Mouse (Mus musculus) right cerebral cortex, postnatal 36 days (tissue): ENCODE data around the gene Gpr19.

Experiments used
- DNase-seq, 2 experiments: peaks; one replicate each; pipeline ENCODE4 v3.0.0; 2022; ENCODE audit warnings: low spot score in 2 of 2, mixed read lengths in 1 of 2

The Gpr19 gene

DNA sequence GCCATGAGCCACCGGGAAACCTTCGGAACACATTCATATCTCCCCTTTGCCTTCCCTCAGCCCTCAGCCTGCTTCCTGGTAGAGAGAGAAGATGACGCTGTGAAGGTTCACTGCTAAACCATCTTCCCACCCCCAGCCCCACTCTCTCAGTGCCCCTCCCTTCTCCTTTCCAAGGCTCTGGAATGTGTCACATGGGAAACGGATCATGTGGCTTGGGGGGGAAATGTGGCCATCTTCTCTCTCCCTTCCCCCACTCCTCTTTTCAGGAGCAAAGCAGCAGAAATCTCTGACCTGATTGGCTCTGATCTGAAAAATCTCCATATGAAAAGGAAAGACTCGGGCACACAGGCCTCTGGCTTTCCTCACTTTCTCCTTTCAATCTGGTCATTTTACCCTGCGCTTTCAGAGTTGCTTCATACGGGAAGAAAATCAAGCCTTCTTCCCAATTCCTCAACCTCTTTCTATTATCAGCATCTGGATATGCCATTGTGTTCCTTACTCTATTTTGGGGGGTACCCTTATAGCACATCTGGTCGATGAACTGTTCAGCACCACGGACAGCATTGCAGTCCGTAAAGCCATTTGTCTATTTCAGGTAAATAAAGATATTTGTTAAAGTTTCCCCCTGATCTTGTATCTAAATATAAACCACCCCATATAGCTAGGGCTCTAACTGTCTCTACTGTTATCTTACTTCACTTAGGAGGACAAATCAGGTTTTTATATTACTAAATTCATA is 10.5 kb downstream of the Gpr19 start:
- DNase-seq: peak; percentile 85 to 90

DNA sequence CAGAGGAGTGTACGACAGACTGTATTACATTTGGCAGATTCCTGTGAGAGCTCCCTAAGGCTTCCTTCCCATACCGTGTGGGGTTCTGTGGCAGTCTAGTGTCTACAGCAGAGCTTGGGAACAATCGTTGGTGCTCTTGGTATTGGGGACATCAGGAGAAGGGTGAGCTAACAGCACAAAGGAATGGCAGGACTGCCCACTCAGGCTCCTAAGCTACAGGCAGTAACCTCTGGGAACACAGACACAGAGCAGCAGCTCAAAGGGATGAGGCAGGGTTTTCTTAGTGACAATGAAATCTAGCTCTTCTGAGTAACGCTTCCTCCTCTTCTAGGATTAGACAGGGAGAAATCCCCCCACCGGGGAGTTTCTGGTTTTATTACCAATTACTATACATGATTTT is 11.4 kb downstream of the Gpr19 start:
- no peak for DNase-seq

DNA sequence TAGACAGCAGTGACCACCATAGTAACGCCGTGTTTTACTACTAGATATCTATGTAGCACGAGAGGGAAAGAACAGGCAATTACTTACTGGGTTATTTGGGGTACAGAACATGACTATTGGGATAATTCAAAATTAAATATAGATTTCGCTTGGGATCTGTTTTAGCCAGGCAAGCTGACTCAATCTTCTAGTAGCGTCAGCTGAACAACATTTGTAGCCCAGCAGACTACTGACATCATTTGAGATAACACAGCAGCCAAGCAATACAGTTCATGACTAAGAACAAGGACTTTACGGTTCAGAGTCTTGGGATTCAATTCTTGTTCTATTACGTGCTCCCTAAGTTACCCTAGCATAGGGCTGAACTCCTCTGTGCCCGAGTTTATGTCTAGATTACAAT is 11.9 kb downstream of the Gpr19 start:
- DNase-seq: no peak

DNA sequence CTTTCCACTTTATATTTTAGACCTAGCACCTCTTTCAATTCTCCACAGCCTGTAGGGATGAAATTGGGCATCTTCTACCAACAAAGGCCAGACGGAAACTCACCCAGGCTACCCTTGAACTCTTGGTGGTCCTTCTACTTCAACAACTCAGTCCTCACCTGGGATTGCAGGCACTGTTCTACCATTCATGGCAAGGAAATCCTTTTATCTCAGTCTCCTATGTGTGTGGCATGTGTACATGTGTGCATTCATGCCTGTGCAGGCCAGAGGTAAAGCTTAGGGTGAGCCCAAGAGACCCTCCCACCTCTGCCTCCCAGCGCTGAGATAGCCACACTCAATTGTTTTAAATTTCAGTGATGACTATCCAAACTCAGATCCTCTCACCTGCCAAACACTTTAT is 12.9 kb downstream of the Gpr19 start:
- no peak for DNase-seq

DNA sequence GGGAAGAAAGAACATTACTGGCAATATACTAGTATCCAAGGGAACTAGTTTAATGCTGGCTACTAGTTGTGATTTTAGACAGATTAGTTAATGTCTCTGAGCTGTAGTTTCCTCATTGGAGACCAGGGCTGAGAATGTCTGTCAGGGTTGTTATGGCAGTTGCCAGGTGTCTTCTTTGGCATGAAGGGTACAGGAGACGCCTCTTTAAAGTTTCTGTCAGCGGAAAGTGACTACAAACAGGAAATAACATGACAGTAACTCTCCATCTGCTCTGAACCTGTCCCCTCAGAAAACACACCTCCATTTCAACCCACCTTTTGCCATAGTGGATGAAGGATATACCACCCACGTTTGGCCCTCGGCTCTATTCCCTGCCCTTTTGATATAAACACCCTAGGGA is 14.7 kb downstream of the Gpr19 start:
- no peak for DNase-seq

GRCm38 (mm10) chr6:134880046-134880445 is 18.3 kb downstream of the Gpr19 start:
- no peak for DNase-seq

- no peak for DNase-seq
Observed at GRCm38 (mm10) chr6:134879556-134879955, 18.8 kb downstream of the Gpr19 start.

DNA sequence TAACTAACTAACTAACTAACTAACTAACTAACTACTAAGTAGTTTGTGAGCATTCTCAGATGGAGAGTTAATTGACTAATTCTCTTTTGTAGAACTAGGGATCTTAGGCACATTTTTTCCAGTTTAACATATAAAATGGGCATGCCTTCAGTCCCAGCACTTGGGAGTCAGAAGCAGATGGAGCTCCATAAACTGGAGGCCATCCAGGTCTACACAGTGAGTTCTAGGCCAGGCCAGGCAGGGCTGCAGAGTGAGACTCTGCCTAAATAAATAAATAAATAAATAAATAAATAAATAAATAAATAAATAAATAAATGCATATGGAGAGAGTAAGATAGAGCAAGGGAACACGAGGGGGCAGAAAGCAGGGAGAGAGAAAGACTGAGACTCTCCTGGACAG is 20.5 kb downstream of the Gpr19 start:
- no peak for DNase-seq

- no peak for DNase-seq
Observed at GRCm38 (mm10) chr6:134877276-134877675, 21.1 kb downstream of the Gpr19 start.

- no peak for DNase-seq
Observed at GRCm38 (mm10) chr6:134876795-134877194, 21.6 kb downstream of the Gpr19 start.

DNA sequence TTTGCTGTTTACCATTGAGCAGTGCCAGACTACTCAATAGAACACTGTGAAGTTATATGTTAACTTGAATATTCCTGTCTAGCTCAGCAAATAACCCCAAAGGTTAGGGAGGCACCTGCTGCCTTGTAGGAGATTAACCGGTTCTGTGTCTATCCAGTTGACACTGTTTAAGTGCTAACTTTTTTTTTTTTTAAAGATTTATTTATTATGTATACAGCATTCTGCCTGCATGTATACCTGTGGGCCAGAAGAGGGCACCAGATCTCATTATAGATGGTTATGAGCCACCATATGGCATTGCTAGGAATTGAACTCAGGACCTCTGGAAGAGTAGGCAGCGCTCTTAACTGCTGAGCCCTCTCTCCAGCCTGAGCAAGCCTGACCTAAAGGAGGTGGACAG is 25.4 kb downstream of the Gpr19 start:
- no peak for DNase-seq

GRCm38 (mm10) chr6:134872236-134872635 is 26.1 kb downstream of the Gpr19 start:
- no peak for DNase-seq

DNA sequence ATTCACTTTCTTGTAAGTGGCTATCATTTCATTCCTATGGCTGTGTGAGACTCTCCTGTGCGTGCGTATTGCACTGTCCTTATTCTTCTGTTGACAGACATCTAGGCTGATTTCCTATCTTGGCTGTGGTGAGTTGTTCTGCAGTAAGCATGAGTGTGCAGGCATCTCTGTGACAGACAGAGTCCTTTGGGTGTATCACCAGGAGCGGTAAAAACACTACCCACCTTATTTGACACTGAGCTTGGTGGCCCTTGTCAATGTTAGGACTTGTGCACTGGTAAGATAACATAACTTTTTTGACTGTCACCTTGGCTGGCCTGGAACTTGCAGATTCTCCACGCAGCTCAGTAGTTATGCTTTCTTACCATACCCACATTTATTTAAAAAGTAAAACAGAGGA is 27.5 kb downstream of the Gpr19 start:
- DNase-seq: no peak

DNA sequence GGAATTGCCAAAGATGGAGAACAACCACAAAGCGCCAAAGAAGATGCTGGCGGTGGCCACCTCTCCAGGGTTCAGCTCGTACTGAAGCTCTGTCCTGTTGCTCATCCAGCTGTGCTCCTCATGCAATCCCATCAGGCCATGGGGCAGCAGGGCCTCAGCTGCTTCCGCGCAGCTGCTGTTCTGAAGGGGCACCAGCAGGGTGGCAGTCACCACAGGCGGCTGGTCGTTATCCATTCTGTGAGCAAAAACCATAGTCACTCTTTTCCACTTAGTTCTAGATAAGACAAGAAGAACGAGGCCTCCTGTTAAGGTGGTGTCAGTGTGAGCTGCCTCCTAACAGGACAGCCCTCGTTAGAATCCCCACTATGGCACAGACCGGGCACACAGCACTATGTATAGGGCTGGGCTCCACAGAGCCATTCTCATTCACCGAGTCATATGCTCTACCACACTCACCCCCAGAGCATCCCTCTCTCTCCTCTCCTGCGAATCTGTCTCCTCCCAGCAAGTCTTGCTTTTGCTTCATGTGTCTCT is 28.1 kb downstream of the Gpr19 start:
- no peak for DNase-seq

- DNase-seq: no peak
Observed at GRCm38 (mm10) chr6:134867325-134867724, 31.1 kb downstream of the Gpr19 start.

GRCm38 (mm10) chr6:134866113-134866512 is 32.3 kb downstream of the Gpr19 start:
- DNase-seq: no peak

- peak; percentile 94 to 96 for DNase-seq
Observed at GRCm38 (mm10) chr6:134863146-134863545, 35.2 kb downstream of the Gpr19 start.

GRCm38 (mm10) chr6:134862671-134863104 is 35.7 kb downstream of the Gpr19 start:
- DNase-seq: no peak

GRCm38 (mm10) chr6:134861386-134861785 is 37.0 kb downstream of the Gpr19 start:
- DNase-seq: no peak

- no peak for DNase-seq
Observed at GRCm38 (mm10) chr6:134860275-134860674, 38.1 kb downstream of the Gpr19 start.

- DNase-seq: no peak
Observed at GRCm38 (mm10) chr6:134859021-134859420, 39.4 kb downstream of the Gpr19 start.

DNA sequence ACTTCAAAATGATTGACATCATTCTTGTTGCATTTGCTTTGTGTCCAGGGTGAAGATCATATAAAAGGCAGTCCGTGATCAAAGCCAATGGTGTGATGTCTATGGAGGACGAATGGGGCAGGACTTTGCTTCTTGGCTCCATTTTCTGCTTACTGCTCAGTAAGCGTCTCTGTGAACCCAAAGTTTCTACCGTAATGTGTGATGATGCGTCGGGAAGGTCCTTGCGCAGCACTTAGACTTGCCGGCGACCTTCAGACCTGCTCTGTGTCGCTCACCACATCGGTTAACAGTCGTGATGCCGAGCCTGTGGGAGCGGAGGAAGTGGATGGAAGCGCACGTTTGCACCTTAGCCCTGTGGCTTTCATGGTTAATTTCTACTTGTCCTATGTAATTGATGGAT is 42.5 kb downstream of the Gpr19 start:
- DNase-seq: no peak

- DNase-seq: no peak
Observed at GRCm38 (mm10) chr6:134854782-134855181, 43.6 kb downstream of the Gpr19 start.

DNA sequence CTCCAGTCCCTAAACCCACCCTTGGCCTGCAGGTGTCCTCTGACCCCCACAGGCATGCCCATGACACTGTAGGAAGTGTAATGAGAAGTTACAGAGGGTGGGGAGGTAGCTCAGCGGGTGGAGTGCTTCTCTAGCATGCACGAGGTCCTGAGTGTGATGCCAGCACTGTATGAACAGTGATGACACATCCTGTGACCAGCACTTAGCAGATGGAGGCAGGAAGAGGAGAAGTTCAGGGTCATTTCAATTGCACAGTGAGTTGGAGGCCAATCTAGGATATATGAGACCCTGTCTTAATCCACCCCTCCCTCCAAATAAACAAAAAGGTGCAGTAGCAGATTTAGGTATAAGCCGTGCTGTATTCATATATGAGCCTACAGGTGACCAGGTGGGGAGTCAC is 48.4 kb downstream of the Gpr19 start:
- DNase-seq: no peak
